Mouse (Mus musculus) mammary gland, adult 2 months (tissue): Measurements from ENCODE around the gene Olfr154. TPM values are rescaled to one million over a fixed set of nuclear protein-coding genes. Genes with fewer than 3 reads are reported as not detected.

Experiments
- polyA plus RNA-seq: library from polyadenylated mRNA; depleted of rRNA; stranded (reverse); fragments of >200 nt; gene quantifications from 2 replicates; pipeline ENCODE4 v1.2.3, GENCODE M21; 2012; ENCODE audit warnings: low replicate concordance; rRNA removed

Olfr154 gene
- polyA plus RNA-seq, result not detected in 2 replicates

GRCm38 (mm10) chr2:85664355-85664754 lies at the start of gene Olfr154:
Gene Olfr154, minus strand, starts transcription at chr2:85664455.

GRCm38 (mm10) chr2:85689131-85689530 lies 24.9 kb upstream of the Olfr154 start, which contains the start of gene Olfr1008:
Gene Olfr1008, plus strand, starts transcription at chr2:85689431.

GRCm38 (mm10) chr2:85678667-85679066 lies 14.4 kb upstream of the Olfr154 start, which contains the start of gene Olfr1006:
Gene Olfr1006, minus strand, starts transcription at chr2:85678767.

GRCm38 (mm10) chr2:85650604-85651003 lies 13.7 kb downstream of the Olfr154 start, which contains the start of gene Olfr1002:
Gene Olfr1002, minus strand, starts transcription at chr2:85650704.

Other genes with a start within 250 kb of the Olfr154 start
- not detected in 2 replicates for gene Olfr993, start 249.6 kb downstream of the Olfr154 start, polyA plus RNA-seq
- not detected in 2 replicates for gene Olfr994, start 228.0 kb downstream of the Olfr154 start, polyA plus RNA-seq
- not detected in 2 replicates for gene Olfr995, start 220.8 kb downstream of the Olfr154 start, polyA plus RNA-seq
- gene 4833423E24Rik, start 145.4 kb downstream of the Olfr154 start, polyA plus RNA-seq, result 0.43 TPM in 1 of 2 replicates, not detected in the other
- not detected in 2 replicates for gene Olfr996, start 85.2 kb downstream of the Olfr154 start, polyA plus RNA-seq
- not detected in 2 replicates for gene Olfr998, start 75.5 kb downstream of the Olfr154 start, polyA plus RNA-seq
- not detected in 2 replicates for gene Olfr1000, start 52.6 kb downstream of the Olfr154 start, polyA plus RNA-seq
- gene Olfr1002, start 13.8 kb downstream of the Olfr154 start, polyA plus RNA-seq, result not detected in 2 replicates
- gene Olfr1006, start 14.3 kb upstream of the Olfr154 start, polyA plus RNA-seq, result not detected in 2 replicates
- not detected in 2 replicates for gene Olfr1008, start 25.0 kb upstream of the Olfr154 start, polyA plus RNA-seq
- gene Olfr1009, start 51.0 kb upstream of the Olfr154 start, polyA plus RNA-seq, result not detected in 2 replicates
- not detected in 2 replicates for gene Olfr1012, start 98.3 kb upstream of the Olfr154 start, polyA plus RNA-seq
- not detected in 2 replicates for gene Olfr1013, start 102.6 kb upstream of the Olfr154 start, polyA plus RNA-seq
- not detected in 2 replicates for gene Olfr1014, start 108.3 kb upstream of the Olfr154 start, polyA plus RNA-seq
- not detected in 2 replicates for gene Olfr1015, start 117.6 kb upstream of the Olfr154 start, polyA plus RNA-seq
- gene Olfr1016, start 138.1 kb upstream of the Olfr154 start, polyA plus RNA-seq, result not detected in 2 replicates
- gene Olfr1018, start 154.0 kb upstream of the Olfr154 start, polyA plus RNA-seq, result not detected in 2 replicates
- not detected in 2 replicates for gene Olfr1019, start 181.0 kb upstream of the Olfr154 start, polyA plus RNA-seq
- gene Olfr1020, start 182.6 kb upstream of the Olfr154 start, polyA plus RNA-seq, result not detected in 2 replicates
- gene Olfr1022, start 204.1 kb upstream of the Olfr154 start, polyA plus RNA-seq, result not detected in 2 replicates
- gene Olfr1023, start 221.2 kb upstream of the Olfr154 start, polyA plus RNA-seq, result not detected in 2 replicates
- gene Olfr1024, start 240.6 kb upstream of the Olfr154 start, polyA plus RNA-seq, result not detected in 2 replicates